Comparison of ENCODE assay signal across 9 mouse cellular contexts in the genomic region with DNA sequence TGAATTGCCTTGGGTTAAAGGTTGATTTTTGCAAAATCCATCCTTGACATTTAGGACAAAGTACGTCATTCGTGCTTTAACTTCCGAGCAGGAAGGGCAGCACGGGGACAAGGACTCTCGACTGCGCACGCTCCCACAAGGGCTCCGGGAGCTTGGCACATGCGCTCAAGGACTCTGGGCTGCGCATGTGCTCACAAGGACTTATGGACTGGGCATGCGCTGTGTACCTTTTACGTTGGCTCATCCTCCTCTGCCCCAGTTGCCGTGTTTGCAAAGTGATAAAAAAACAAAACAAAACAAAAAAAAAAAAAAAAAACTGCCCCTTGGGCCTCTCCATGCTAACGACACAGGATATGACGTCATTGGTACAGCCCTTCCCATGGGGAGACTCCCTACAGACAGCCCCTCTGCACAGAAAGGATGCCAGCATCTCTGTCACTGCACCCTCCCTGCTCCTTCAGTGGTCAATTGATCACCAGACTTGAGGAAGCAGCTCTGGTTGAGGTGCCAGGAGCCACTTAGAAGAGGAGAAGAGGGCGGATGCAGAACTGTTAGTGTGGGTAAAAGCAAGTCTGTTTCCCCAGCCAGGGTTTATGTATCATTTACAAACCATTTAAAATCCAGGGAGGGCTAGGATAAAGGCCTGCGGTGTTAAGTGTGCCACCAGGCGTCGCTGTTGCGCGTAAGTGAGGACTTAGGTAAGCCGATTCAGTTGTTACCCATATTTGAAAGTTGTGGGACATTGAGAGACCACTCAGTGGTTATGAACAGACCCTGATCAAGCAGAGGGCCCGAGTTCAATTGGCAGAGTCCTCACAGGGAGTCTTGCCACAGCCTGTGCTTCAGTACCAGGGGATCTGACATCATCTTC.
DNase-seq lines count a peak whose midpoint lies in the region; ATAC-seq and TF ChIP-seq lines count a peak whose summit lies in the region.
"Had no signal": no experiment of that assay in that cellular context is flagged by ENCODE, and none has a peak within 500 bp of the region (broad histone marks: within the 10 kb centered on the region; RNA-seq: fewer than 3 reads in every experiment).

No protein-coding gene starts in this region.

- no peak for TF ChIP-seq POLR2A in cortical plate, adult 2 months (IDR thresholded peaks at IDR 0.05; ENCODE audit: extremely low read depth, insufficient read depth, low read length)

- no peak for ATAC-seq in liver, embryonic 12.5 days
- peak; percentile 33; the same call in 1 of the 2 replicates for ATAC-seq in intestine, postnatal 0 days
- ATAC-seq in midbrain, embryonic 15.5 days (replicated peaks) = peak; percentile 83

- peaks cover 6% of the 10 kb centered on the region for H3K36me3 ChIP-seq in liver, embryonic 12.5 days
- H3K36me3 ChIP-seq in intestine, postnatal 0 days (ENCODE audit: control insufficient read depth, insufficient read depth) = peaks cover 18% of the 10 kb centered on the region; the same call in 1 of the 2 replicates
- H3K36me3 ChIP-seq in midbrain, embryonic 15.5 days (replicated peaks) = no peaks in the 10 kb centered on the region

- no peaks in the 10 kb centered on the region for H3K9me3 ChIP-seq in liver, embryonic 12.5 days (replicated peaks)
- no peaks in the 10 kb centered on the region for H3K9me3 ChIP-seq in intestine, postnatal 0 days (ENCODE audit: control insufficient read depth)
- no peaks in the 10 kb centered on the region for H3K9me3 ChIP-seq in midbrain, embryonic 15.5 days

- H3K9ac ChIP-seq in liver, embryonic 12.5 days = no peak overlapping the region
- no peak overlapping the region for H3K9ac ChIP-seq in intestine, postnatal 0 days (ENCODE audit: low read depth, low read length)
- no peak overlapping the region for H3K9ac ChIP-seq in midbrain, embryonic 15.5 days

- WGBS in liver, embryonic 12.5 days (ENCODE audit: insufficient replicate concordance) = 60% methylated on average over 23 of the region's 23 CpGs
- 69% methylated on average over 23 of the region's 23 CpGs for WGBS in intestine, postnatal 0 days
- 70% methylated on average over 23 of the region's 23 CpGs for WGBS in midbrain, embryonic 15.5 days

- no peak overlapping the region for H3K27ac ChIP-seq in liver, embryonic 12.5 days
- no peak overlapping the region for H3K27ac ChIP-seq in cortical plate, adult 2 months (ENCODE audit: insufficient read depth, low read length)
- H3K27ac ChIP-seq in intestine, postnatal 0 days (ENCODE audit: low read depth, low read length) = no peak overlapping the region
- no peak overlapping the region for H3K27ac ChIP-seq in midbrain, embryonic 15.5 days

- H3K4me1 ChIP-seq in liver, embryonic 12.5 days = no peaks in the 10 kb centered on the region
- no peaks in the 10 kb centered on the region for H3K4me1 ChIP-seq in cortical plate, adult 2 months (ENCODE audit: control insufficient read depth, insufficient read depth, low read length)
- no peaks in the 10 kb centered on the region for H3K4me1 ChIP-seq in intestine, postnatal 0 days (replicated peaks; ENCODE audit: control insufficient read depth, insufficient read depth, low read length)
- no peaks in the 10 kb centered on the region for H3K4me1 ChIP-seq in midbrain, embryonic 15.5 days

- intact Hi-C loops in left cerebral cortex, postnatal 25 days (cut with DNase I) = loop anchor here (1.0 to 10.0 kb wide), 2 partner anchors 296 to 1235 kb away; no protein-coding TSS in a partner anchor

- TF ChIP-seq CTCF in cortical plate, adult 2 months (IDR thresholded peaks at IDR 0.05; ENCODE audit: extremely low read depth, insufficient read depth, low read length) = peak; percentile 91
- TF ChIP-seq CTCF in intestine, postnatal 0 days (IDR thresholded peaks at IDR 0.05; ENCODE audit: low read depth) = peak; percentile 86

- no peak overlapping the region for H3K4me3 ChIP-seq in liver, embryonic 12.5 days
- no peak overlapping the region for H3K4me3 ChIP-seq in cortical plate, adult 2 months (ENCODE audit: insufficient read depth, low read length)
- no peak overlapping the region for H3K4me3 ChIP-seq in intestine, postnatal 0 days (ENCODE audit: low read depth, low read length)
- H3K4me3 ChIP-seq in midbrain, embryonic 15.5 days = no peak overlapping the region

- DNase-seq in liver = peak; percentile 56
- peak; percentile 12 to 41 for DNase-seq in gastrocnemius, adult 8-10 months (ENCODE audit: low spot score in 2 of 2)
- peak; percentile 78 for DNase-seq in left cerebral cortex, postnatal 25 days (ENCODE audit: low spot score in 2 of 2)
- peak; percentile 92 for DNase-seq in testis, postnatal 10 days (ENCODE audit: low spot score)

- no peaks in the 10 kb centered on the region for H3K27me3 ChIP-seq in liver, embryonic 12.5 days (replicated peaks)
- H3K27me3 ChIP-seq in intestine, postnatal 0 days (replicated peaks; ENCODE audit: control insufficient read depth, insufficient read depth, low read length) = no peaks in the 10 kb centered on the region
- H3K27me3 ChIP-seq in midbrain, embryonic 15.5 days (replicated peaks) = no peaks in the 10 kb centered on the region
- H3K27me3 ChIP-seq: CH12.LX had no signal

- H3K4me2 ChIP-seq in liver, embryonic 12.5 days = no peak overlapping the region
- H3K4me2 ChIP-seq in intestine, postnatal 0 days (replicated peaks; ENCODE audit: low read depth) = no peak overlapping the region
- H3K4me2 ChIP-seq in midbrain, embryonic 15.5 days = no peak overlapping the region

Comparison
In these comparisons a context has a peak if more than half of its experiments do, and no peak if none do; other contexts are left out.
1. DNase-seq: peak in every context shown above with its lines; median percentile 92 in testis, postnatal 10 days; 78 in left cerebral cortex, postnatal 25 days; 56 in liver; 26 in gastrocnemius, adult 8-10 months.